Mouse (Mus musculus) cortical plate, adult 2 months (tissue): ENCODE measurements around the gene Klhdc7a.

Source experiments
- CTCF ChIP-seq: fragments of 200-500 bp; IDR thresholded peaks from 2 replicates; pipeline ENCODE4 v1.5.1; 2011; ENCODE audit warnings: mild to moderate bottlenecking, control low read depth, low read length; ENCODE audit not compliant: insufficient read depth; ENCODE audit errors: extremely low read depth
- POLR2A ChIP-seq: fragments of 200-500 bp; IDR thresholded peaks from 2 replicates; pipeline ENCODE4 v1.6.1; 2011; ENCODE audit warnings: mild to moderate bottlenecking, low read length, control low read depth; ENCODE audit not compliant: insufficient read depth; ENCODE audit errors: extremely low read depth

- TF ChIP-seq POLR2A = no peak
- TF ChIP-seq CTCF = no peak
Observed at GRCm38 (mm10) chr4:139963911-139964310, 3.9 kb downstream of the Klhdc7a start.
